Mouse (Mus musculus) heart, postnatal 0 days (tissue): ENCODE data around the gene Pard3.

Experiments used
- CTCF ChIP-seq: IDR thresholded peaks from 2 replicates; pipeline ENCODE4 v1.5.1; 2016; ENCODE audit warnings: antibody characterized with exemption, control low read depth, low read depth
- EP300 ChIP-seq: IDR thresholded peaks from 2 replicates; pipeline ENCODE4 v1.6.1; 2016; ENCODE audit warnings: antibody characterized with exemption, low read depth

DNA sequence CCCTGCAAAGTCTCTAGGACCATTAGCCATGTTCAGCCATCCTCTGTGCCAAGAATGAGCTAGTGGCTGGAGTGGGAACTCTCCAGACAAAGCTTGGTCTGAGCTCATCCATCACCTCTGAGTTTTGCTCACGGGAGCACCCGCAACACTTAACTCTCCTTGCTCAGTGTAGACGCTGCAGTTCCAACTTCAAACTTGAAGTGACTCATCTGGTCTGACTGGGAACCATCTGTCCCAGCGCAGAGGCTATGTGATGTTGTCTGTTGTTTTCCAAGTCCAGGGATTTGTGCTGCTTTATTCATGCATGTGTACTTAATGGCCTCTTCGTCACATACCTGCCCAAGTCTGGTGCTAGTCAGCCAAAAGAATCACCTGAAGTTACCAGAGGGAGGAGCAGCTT is 505.5 kb downstream of the Pard3 start:
- TF ChIP-seq EP300, result no peak
- no peak for TF ChIP-seq CTCF
